Mouse (Mus musculus) skeletal muscle tissue, adult 2 months (tissue): ENCODE results near the gene Kndc1.

Source experiments
- DNase-seq: peaks from one replicate; pipeline ENCODE4 v3.0.0-alpha.2; 2012; ENCODE audit warnings: low read depth, low spot score

Kndc1 gene

GRCm38 (mm10) chr7:139950283-139950971 lies 55.9 kb downstream of the Kndc1 start:
- DNase-seq, result peak; percentile 35

DNA sequence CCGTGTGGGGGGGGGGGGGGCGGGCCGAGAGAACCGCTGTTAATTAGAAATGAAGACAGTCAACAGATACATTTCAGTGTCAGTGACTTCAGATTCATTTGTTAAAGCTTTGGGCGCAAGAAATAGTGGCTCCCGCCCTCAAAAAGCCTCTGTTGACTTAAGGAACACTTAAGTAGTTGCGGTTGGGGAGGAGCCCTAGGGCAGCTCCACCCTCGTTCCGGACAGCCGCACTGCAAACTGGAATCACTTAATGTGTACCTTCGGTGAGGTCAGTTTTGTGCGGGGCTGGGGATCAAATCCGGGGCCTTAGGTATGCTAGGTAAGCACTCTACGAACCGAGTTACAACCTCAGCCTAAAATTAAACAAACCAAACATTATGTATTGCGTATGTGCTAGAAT lies 56.6 kb downstream of the Kndc1 start:
- peak; percentile 22 for DNase-seq

- DNase-seq, result no peak
Measured at GRCm38 (mm10) chr7:139951991-139952633, 57.6 kb downstream of the Kndc1 start.

- DNase-seq, result no peak
Measured at GRCm38 (mm10) chr7:139955505-139955904, 61.0 kb downstream of the Kndc1 start.

DNA sequence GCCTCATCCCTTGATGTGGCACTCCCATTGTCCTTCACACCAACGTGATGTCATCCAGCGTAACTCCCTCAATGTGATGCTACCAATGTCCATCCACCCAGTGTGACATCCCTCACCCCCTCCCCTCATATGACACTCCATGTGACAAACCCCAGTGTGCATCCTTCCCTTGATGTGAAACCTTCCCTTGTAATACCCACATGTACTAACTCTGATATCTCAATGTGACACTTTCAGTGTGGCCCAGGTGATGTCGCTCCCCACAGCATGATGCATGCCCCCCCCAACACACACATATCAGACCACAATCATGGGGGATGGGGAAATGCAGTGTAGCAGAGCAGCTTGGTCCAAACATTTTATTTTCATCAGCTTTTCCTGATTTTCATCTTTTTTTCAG lies 62.2 kb downstream of the Kndc1 start:
- no peak for DNase-seq

GRCm38 (mm10) chr7:139957437-139957836 lies 62.9 kb downstream of the Kndc1 start:
- DNase-seq, result no peak

GRCm38 (mm10) chr7:139957958-139958357 lies 63.5 kb downstream of the Kndc1 start:
- DNase-seq, result no peak

GRCm38 (mm10) chr7:139961141-139961540 lies 66.6 kb downstream of the Kndc1 start:
- DNase-seq, result no peak

DNA sequence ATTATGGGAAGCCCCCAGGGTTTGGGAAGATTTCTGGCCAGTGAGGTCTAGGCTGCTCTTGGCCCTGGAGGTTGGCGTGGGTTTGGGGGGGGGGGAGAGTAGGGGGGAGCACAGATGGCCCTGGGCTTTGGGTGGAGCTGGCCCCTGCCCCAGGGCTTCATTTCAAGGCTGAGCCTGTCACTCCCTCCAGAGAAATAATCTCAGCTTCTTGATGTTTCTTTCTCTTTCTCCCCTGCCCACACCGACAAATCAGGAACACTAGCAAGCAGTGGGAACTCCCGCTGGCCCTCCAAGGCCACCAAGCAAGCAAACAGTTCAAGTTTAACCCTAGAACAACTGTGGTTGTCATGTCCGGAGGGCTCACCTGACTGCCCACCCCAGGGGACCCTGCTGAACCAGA lies 69.3 kb downstream of the Kndc1 start:
- DNase-seq, result no peak

GRCm38 (mm10) chr7:139967175-139967574 lies 72.7 kb downstream of the Kndc1 start:
- DNase-seq, result no peak

- no peak for DNase-seq
Measured at GRCm38 (mm10) chr7:139968428-139968827, 73.9 kb downstream of the Kndc1 start.

GRCm38 (mm10) chr7:139969348-139970130 lies 75.0 kb downstream of the Kndc1 start:
- DNase-seq, result peak; percentile 56

DNA sequence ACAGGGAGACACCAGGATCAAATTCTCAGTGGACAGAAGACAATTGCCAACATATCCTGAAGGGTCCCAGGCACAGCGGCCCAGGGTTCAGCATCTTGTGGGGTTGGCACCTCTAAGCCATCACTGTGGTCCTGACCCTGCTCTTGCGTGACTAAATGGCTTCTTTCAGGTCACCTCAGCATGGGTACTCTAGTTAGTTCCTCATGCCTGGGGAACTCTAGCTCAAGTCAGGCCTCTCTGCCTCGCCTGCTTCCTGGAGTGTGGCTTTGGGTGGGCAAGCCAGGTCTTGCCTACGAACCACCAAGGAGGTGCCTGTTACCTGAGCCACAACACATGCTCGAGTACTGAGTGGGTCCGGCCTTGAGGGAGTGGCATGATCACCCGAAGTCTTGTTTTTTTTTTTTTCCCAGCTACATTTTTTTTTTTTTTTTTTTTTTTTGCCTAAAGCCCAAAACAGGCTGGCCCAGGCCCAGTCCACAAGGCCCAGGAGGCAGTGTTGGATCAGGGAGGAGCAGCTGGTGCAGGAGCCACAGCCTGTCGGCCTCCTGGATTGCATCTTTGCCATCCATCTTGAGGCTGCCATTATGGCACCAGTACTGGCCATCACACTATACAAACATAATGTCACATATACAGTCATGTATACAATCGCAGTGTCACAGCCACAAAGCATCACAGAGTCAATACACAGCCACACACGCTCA lies 75.9 kb downstream of the Kndc1 start:
- no peak for DNase-seq

- no peak for DNase-seq
Measured at GRCm38 (mm10) chr7:139970979-139971378, 76.5 kb downstream of the Kndc1 start.

- DNase-seq, result no peak
Measured at GRCm38 (mm10) chr7:139971436-139971835, 76.9 kb downstream of the Kndc1 start.

- no peak for DNase-seq
Measured at GRCm38 (mm10) chr7:139972923-139973331, 78.4 kb downstream of the Kndc1 start.

GRCm38 (mm10) chr7:139974307-139974706 lies 79.8 kb downstream of the Kndc1 start:
- DNase-seq, result no peak

- no peak for DNase-seq
Measured at GRCm38 (mm10) chr7:139975471-139975870, 81.0 kb downstream of the Kndc1 start.

GRCm38 (mm10) chr7:139978278-139978892 lies 83.9 kb downstream of the Kndc1 start, which contains the start of gene 6430531B16Rik:
Gene 6430531B16Rik, minus strand, starts transcription at chr7:139978755.
- peak; percentile 52 for DNase-seq

GRCm38 (mm10) chr7:139979011-139979719 lies 84.7 kb downstream of the Kndc1 start:
- no peak for DNase-seq

DNA sequence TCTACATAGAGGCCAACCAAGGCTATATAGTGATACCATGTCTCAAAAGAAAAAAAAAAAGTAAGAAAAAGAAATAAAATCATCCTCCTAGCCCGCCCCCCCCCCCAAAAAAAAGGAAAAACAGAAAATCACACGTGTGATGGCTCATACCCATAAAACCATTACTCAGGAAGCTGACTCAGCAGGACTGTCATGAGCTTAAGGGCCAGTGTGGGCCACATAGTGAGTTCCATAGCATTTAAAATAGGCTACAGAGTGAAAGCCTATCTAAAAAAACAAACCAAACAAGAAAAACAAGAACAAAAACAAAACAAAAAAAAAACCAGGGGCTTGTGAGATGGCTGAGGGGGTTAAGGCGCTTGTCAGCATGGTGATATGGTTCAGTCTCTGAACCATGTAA lies 86.3 kb downstream of the Kndc1 start:
- DNase-seq, result no peak
